ENCODE assay signal across 8 mouse cellular contexts in genomic region chr17:29489971-29490712, GRCm38 (mm10). TPM values are rescaled to one million over a fixed set of nuclear protein-coding genes. Genes with fewer than 3 reads are reported as not detected.
DNase-seq lines count a peak whose midpoint lies in the region; ATAC-seq and TF ChIP-seq lines count a peak whose summit lies in the region.

No protein-coding gene starts in this region.

- H3K9me3 ChIP-seq in hindbrain, embryonic 10.5 days, result no peaks in the 10 kb centered on the region
- no peaks in the 10 kb centered on the region for H3K9me3 ChIP-seq in lung, postnatal 0 days (ENCODE audit: low read length)

- H3K36me3 ChIP-seq in hindbrain, embryonic 10.5 days, result peaks cover 18% of the 10 kb centered on the region
- peaks cover 11% of the 10 kb centered on the region; the same call in 1 of the 2 replicates for H3K36me3 ChIP-seq in lung, postnatal 0 days (ENCODE audit: insufficient read depth, low read length)

- H3K4me2 ChIP-seq in lung, postnatal 0 days (replicated peaks; ENCODE audit: low read depth, low read length), result peak overlapping the region; percentile 84

- peak overlapping the region; percentile 98 for H3K27ac ChIP-seq in hindbrain, embryonic 10.5 days
- H3K27ac ChIP-seq in lung, postnatal 0 days (ENCODE audit: low read length), result peak overlapping the region; percentile 90

- H3K27me3 ChIP-seq in hindbrain, embryonic 10.5 days (ENCODE audit: insufficient read depth, poor library complexity, severe bottlenecking), result no peaks in the 10 kb centered on the region
- no peaks in the 10 kb centered on the region for H3K27me3 ChIP-seq in lung, postnatal 0 days (replicated peaks; ENCODE audit: insufficient read depth, low read length)

- peak; percentile 92 for ATAC-seq in lung, postnatal 0 days

- H3K9ac ChIP-seq in lung, postnatal 0 days (replicated peaks; ENCODE audit: low read depth), result peak overlapping the region; percentile 50

- TF ChIP-seq CTCF in lung, postnatal 0 days (IDR thresholded peaks at IDR 0.05), result 0 out of 2 replicates have a peak, but pooled peaks have one; percentile 32

- peak; percentile 60 for TF ChIP-seq EP300 in lung, postnatal 0 days (IDR thresholded peaks at IDR 0.05)

- H3K4me1 ChIP-seq in hindbrain, embryonic 10.5 days (replicated peaks), result peaks cover 51% of the 10 kb centered on the region
- H3K4me1 ChIP-seq in lung, postnatal 0 days (ENCODE audit: insufficient read depth, low read depth, low read length), result no peaks in the 10 kb centered on the region

- WGBS in hindbrain, embryonic 10.5 days, result under 1% methylated on average over 68 of the region's 68 CpGs
- WGBS in lung, postnatal 0 days, result 2% methylated on average over 38 of the region's 68 CpGs

- DNase-seq in MEL-GATA-1-ER (ENCODE audit: extremely low read depth, low read depth), result peak; percentile 90
- peak; percentile 94 for DNase-seq in cerebellum, adult 8-10 months
- DNase-seq in forelimb bud, embryonic 11.5 days (ENCODE audit: low read depth, low spot score), result peak; percentile 100
- peak; percentile 100 for DNase-seq in hindbrain, embryonic 10.5 days (ENCODE audit: low spot score)
- peak; percentile 98 for DNase-seq in layer of hippocampus, adult 9-11 months
- peak; percentile 99 for DNase-seq in lung, postnatal 0 days (ENCODE audit: low spot score)
- DNase-seq in ovary, postnatal 14 days (ENCODE audit: low spot score), result peak; percentile 97
- peak; percentile 99 for DNase-seq in thymus, postnatal 14 days

- H3K4me3 ChIP-seq in hindbrain, embryonic 10.5 days, result peak overlapping the region; percentile 94
- H3K4me3 ChIP-seq in lung, postnatal 0 days (ENCODE audit: low read depth, low read length), result peak overlapping the region; percentile 90

RNA-seq across cellular contexts. Expression of gene Pim1, which starts 0.4 kb away (rescaled TPM):
- 25.0 and 30.5 TPM in 2 replicates for polyA plus RNA-seq in hindbrain, embryonic 10.5 days (2016; fragmentation: Nextera tagmentation; extraction: Ambion mirVana)
- polyA plus RNA-seq in lung, postnatal 0 days (2015; fragmentation: Nextera tagmentation; extraction: Ambion mirVana), result 30.0 and 49.5 TPM in 2 replicates

RNA-seq across cellular contexts. Expression of gene Gm17657, which starts 59.3 kb away (rescaled TPM):
- polyA plus RNA-seq in hindbrain, embryonic 10.5 days (2016; fragmentation: Nextera tagmentation; extraction: Ambion mirVana), result not detected in 2 replicates
- not detected in 2 replicates for polyA plus RNA-seq in lung, postnatal 0 days (2015; fragmentation: Nextera tagmentation; extraction: Ambion mirVana)

RNA-seq across cellular contexts. Expression of gene Tbc1d22b, which starts 59.4 kb away (rescaled TPM):
- polyA plus RNA-seq in hindbrain, embryonic 10.5 days (2016; fragmentation: Nextera tagmentation; extraction: Ambion mirVana), result 20.5 and 21.3 TPM in 2 replicates
- 5.9 and 6.7 TPM in 2 replicates for polyA plus RNA-seq in lung, postnatal 0 days (2015; fragmentation: Nextera tagmentation; extraction: Ambion mirVana)

Comparison
In these comparisons a context has a peak if more than half of its experiments do, and no peak if none do; other contexts are left out.
1. Peak in every context shown above with its lines: DNase-seq, ATAC-seq, H3K4me3 ChIP-seq and H3K27ac ChIP-seq.